Mouse (Mus musculus): Measurements from ENCODE around the gene Rilp.

DNA sequence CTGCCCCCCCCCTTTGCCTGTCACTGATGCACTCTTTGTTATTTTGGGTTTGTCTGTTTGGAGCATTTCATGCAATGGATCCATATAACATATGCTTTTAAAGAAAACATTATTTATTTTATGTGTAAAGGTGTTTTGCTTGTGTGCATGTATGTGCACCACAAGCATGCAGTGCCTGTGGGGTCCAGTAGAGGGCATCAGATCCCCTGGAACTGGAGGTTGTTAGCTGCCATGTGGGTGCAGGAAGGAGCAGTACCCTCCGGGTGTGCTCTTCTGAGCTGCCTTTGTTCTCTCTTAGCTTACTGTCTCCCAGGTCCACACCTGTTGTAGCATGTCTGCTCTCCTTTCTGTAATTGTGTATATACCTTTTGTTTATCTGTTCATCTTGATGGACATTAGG, 48.2 kb downstream of the Rilp start:
- no peak for TF ChIP-seq POLR2A (IDR thresholded peaks at IDR 0.05; ENCODE audit: insufficient read depth, low read depth, low read length)
- no peak for TF ChIP-seq CTCF (IDR thresholded peaks at IDR 0.05; ENCODE audit: insufficient read depth, low read depth, low read length)
